Mouse (Mus musculus) skeletal muscle tissue, adult 2 months (tissue): ENCODE results near the gene Surf4.

Source experiments
- DNase-seq: peaks from one replicate; pipeline ENCODE4 v3.0.0-alpha.2; 2012; ENCODE audit warnings: low read depth, low spot score

Surf4 gene

DNA sequence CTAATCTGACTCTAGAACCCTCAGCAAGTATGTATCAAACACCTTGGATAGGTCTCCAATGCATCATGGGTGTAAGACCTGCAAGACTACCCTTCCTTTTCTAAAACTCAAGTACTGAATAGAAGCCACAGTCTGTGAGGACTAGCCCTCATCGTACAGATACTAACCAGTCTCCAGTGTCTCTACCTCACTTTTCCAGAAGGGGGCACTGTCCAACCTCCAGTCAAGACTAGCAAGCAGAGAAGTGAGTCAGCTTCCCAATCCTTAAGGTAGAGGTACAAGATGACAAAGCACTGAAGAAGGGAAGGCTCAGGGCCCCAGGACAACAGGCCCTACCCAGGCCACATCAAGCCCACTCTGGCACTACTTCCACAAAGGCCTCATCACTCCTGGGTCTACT, 3.3 kb downstream of the Surf4 start:
- peak; percentile 60 for DNase-seq

- DNase-seq, result no peak
Observed at GRCm38 (mm10) chr2:26927745-26928476, 5.8 kb downstream of the Surf4 start.

DNA sequence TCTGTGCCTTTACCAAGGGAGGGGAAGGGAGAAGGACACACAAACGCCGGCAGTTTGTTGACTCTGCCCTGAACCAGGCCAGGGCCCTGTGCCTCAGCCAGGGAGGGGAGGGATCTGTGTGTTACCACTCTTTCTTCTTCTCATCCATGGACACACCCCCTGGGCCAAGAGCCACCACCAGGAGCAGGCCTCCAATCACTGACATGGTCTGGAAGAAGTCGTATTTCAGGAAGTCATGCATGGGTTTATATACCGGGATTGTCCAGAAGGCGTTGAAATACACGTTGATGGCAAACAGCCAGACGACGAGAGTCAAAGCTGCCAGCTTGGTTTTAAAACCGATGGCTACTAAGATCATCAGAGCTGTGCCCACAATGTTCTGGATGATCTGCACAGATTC, 11.9 kb downstream of the Surf4 start:
- DNase-seq, result no peak

DNA sequence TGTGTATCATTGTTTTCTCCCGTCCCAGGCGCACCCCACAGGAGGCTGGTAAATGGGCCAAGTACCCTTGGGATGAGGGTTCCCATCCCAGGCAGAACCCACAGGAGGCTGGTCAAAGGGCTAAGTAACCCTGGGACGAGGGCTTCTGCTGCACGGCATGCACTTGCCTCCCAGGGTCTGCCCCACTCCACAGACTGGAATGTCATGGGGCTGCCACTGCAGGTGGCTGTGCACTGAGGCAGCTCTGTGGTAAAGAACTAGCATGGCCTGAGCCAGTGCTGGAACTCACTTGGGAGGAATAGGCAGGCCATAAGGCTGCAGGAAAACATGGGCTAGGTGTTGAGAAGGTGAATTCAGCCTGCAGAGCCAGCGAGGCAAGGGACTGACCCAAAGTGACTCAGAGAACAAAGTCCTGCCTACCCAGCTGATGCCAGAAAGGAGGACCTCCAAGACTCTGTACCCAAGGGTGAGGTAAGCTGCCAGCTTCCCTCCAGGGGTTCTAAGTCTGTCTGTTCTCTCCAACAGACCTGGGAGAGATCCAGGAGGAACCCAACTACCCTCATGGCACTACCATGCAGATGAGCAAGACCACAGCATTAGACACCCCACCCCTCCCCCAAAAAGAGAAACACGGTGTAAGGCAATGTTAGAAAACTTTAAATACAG, 13.4 kb downstream of the Surf4 start:
- no peak for DNase-seq

GRCm38 (mm10) chr2:26919684-26920083, 14.0 kb downstream of the Surf4 start:
- no peak for DNase-seq

- no peak for DNase-seq
Observed at GRCm38 (mm10) chr2:26916738-26917137, 17.0 kb downstream of the Surf4 start.

- peak; percentile 74 for DNase-seq
Observed at GRCm38 (mm10) chr2:26915927-26916728, 17.6 kb downstream of the Surf4 start, which contains the start of the genes Surf2 and Surf1. Gene Surf2, plus strand, starts transcription at chr2:26916367. Gene Surf1, minus strand, starts transcription at chr2:26916530.

GRCm38 (mm10) chr2:26914148-26914941, 19.4 kb downstream of the Surf4 start:
- no peak for DNase-seq

DNA sequence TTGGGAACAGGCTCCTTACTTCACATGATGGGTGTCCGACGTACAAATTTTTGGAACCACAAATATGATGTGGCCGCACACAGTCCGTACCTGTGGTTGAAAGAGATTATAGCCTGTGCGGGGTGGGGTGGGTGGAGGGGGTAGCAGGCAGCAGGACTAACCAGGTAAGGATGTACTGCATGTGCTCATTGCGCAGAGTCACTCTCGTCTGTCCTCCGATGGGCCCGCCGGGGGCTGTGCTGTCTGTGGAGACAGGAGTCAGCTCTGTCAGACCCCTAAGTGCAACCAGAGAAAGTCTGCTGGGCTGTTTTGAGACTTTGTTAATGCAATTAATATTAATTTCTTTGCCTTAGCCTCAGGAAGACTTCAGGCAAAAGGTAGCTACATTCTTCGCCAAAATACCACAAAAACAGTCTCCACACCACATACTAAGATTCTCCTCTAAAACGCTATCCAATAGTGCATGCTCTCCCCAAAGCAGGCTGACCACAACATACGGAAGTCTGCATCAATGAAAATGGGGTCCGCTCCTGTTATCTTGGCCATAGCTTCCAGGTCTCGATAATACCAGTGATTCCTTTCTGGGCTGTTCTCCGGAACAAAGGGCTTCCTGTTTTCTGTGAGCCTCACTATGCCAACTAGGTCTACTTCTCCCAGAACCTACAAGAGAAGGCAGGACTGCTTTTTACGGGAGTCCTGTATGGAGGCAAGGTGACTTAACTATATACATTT, 20.1 kb downstream of the Surf4 start:
- no peak for DNase-seq

DNA sequence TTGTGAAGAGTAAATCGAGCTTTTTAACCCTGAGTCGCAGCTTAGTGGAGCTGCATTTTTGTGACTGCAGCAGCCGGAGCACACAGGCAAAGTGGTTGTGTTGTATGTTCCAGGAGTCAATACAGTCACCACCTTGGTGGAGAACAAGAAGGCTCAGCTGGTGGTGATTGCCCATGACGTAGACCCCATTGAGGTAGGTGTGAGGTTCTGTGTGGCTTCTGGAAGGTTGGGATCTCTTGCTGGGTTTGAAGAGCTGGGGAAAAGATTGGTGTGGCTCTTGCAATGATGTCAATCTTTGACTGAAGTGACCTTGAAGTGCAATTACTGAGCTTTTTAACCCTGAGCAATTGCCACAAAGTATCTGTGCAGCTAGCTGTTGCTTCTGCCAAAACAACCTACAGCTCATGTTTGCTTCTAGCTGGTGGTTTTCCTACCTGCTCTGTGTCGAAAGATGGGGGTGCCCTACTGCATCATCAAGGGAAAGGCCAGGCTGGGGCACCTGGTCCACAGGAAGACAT, 21.4 kb downstream of the Surf4 start:
- no peak for DNase-seq

GRCm38 (mm10) chr2:26910994-26911765, 22.5 kb downstream of the Surf4 start:
- DNase-seq, result peak; percentile 54

- DNase-seq, result peak; percentile 100
Observed at GRCm38 (mm10) chr2:26910124-26910993, 23.4 kb downstream of the Surf4 start, which contains the start of the genes Med22 and Rpl7a. Gene Med22, minus strand, starts transcription at chr2:26910677. Gene Rpl7a, plus strand, starts transcription at chr2:26910764.

DNA sequence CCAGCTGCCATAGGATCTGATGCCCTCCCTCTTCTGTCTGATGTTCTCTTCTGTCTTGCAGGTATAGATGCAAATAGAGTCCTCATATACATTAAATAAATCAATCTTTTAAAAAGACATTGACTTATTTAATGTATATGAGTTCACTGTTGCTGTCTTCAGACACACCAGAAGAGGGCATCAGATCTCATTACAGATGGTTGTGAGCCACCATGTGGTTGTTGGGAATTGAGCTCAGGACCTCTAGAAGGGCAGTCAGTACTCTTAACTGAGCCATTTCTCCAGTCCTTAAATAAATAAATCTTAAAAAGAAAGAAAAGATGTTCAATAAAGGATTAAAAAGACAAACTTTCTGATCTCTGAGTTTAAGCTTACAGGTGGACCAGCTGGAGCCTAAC, 24.3 kb downstream of the Surf4 start:
- no peak for DNase-seq

GRCm38 (mm10) chr2:26908710-26909386, 24.9 kb downstream of the Surf4 start:
- DNase-seq, result no peak

GRCm38 (mm10) chr2:26907109-26907508, 26.6 kb downstream of the Surf4 start:
- no peak for DNase-seq

GRCm38 (mm10) chr2:26906431-26906830, 27.3 kb downstream of the Surf4 start:
- DNase-seq, result no peak

DNA sequence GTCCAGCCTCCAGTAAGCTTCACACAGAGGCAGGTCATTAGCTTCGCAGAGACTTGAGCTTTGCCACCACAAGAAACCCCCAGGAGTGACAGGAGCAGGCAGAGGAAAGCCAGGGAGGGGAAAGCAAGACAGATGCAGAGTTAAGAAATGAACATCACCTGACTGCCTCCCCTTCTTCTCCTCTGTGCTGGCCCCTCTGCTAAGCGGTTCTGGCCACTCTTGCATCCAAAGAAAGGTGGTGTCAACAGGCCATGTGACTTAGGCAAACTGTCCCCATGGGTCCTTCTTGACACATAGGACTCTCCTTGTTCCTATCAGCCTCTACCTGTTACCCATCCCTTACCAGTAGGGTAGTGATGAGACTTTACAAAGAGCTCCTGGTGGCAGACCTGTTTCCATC, 27.8 kb downstream of the Surf4 start:
- no peak for DNase-seq

DNA sequence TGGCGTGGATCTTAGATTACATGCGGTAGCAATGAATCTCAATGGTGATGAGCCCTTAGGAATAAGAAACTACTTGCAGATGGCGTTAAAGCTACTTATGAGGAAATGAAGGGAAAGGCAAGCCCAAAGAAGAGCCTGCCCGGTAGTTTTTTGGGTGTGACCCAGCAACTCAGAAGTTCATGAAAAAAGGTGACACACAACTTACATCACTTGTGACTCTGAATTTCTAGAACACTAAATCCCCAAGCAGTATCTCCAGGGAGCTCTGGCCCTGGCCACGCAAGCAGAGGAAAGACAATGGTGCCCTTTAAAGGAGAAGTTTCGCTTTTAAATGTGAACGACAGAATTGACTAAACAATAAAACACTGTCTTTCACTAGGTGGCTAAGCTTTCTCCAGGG, 30.4 kb downstream of the Surf4 start:
- no peak for DNase-seq
